Mouse (Mus musculus): ENCODE data around the gene Gad1.
A peak's percentile ranks its signal among the peaks of the same experiment; 100 is the strongest.

Gad1 gene

GRCm38 (mm10) chr2:70564646-70565315 lies 11.9 kb downstream of the Gad1 start:
- DNase-seq (ENCODE audit: low spot score), result no peak

GRCm38 (mm10) chr2:70565651-70566602 lies 13.1 kb downstream of the Gad1 start:
- no peak for DNase-seq (ENCODE audit: low spot score)

GRCm38 (mm10) chr2:70566603-70566981 lies 13.7 kb downstream of the Gad1 start:
- no peak for DNase-seq (ENCODE audit: low spot score)

GRCm38 (mm10) chr2:70567071-70567681 lies 14.3 kb downstream of the Gad1 start:
- DNase-seq (ENCODE audit: low spot score), result peak; percentile 71

GRCm38 (mm10) chr2:70567682-70568077 lies 14.8 kb downstream of the Gad1 start:
- DNase-seq (ENCODE audit: low spot score), result no peak

GRCm38 (mm10) chr2:70568198-70568941 lies 15.5 kb downstream of the Gad1 start:
- DNase-seq (ENCODE audit: low spot score), result no peak

GRCm38 (mm10) chr2:70571698-70572097 lies 18.8 kb downstream of the Gad1 start:
- no peak for DNase-seq (ENCODE audit: low spot score)

- DNase-seq (ENCODE audit: low spot score), result no peak
Measured at GRCm38 (mm10) chr2:70572251-70572650, 19.4 kb downstream of the Gad1 start.

- no peak for DNase-seq (ENCODE audit: low spot score)
Measured at GRCm38 (mm10) chr2:70573544-70574210, 20.8 kb downstream of the Gad1 start.

- DNase-seq (ENCODE audit: low spot score), result no peak
Measured at GRCm38 (mm10) chr2:70588200-70588599, 35.3 kb downstream of the Gad1 start.

- no peak for DNase-seq (ENCODE audit: low spot score)
Measured at GRCm38 (mm10) chr2:70592432-70592831, 39.6 kb downstream of the Gad1 start.

GRCm38 (mm10) chr2:70593670-70594069 lies 40.8 kb downstream of the Gad1 start:
- no peak for DNase-seq (ENCODE audit: low spot score)

GRCm38 (mm10) chr2:70595896-70596295 lies 43.0 kb downstream of the Gad1 start:
- no peak for DNase-seq (ENCODE audit: low spot score)

- DNase-seq (ENCODE audit: low spot score), result no peak
Measured at GRCm38 (mm10) chr2:70609769-70610168, 56.9 kb downstream of the Gad1 start.

GRCm38 (mm10) chr2:70614745-70615351 lies 62.0 kb downstream of the Gad1 start:
- no peak for DNase-seq (ENCODE audit: low spot score)

- no peak for DNase-seq (ENCODE audit: low spot score)
Measured at GRCm38 (mm10) chr2:70616076-70616475, 63.2 kb downstream of the Gad1 start.

- DNase-seq (ENCODE audit: low spot score), result no peak
Measured at GRCm38 (mm10) chr2:70616617-70617016, 63.7 kb downstream of the Gad1 start.

GRCm38 (mm10) chr2:70619232-70619835 lies 66.5 kb downstream of the Gad1 start:
- DNase-seq (ENCODE audit: low spot score), result no peak

- peak; percentile 87 for DNase-seq (ENCODE audit: low spot score)
Measured at GRCm38 (mm10) chr2:70620225-70620624, 67.4 kb downstream of the Gad1 start.

- DNase-seq (ENCODE audit: low spot score), result no peak
Measured at GRCm38 (mm10) chr2:70622244-70622643, 69.4 kb downstream of the Gad1 start.

GRCm38 (mm10) chr2:70625761-70626160 lies 72.9 kb downstream of the Gad1 start:
- no peak for DNase-seq (ENCODE audit: low spot score)

Measured in testis, postnatal 10 days (tissue).